Mouse (Mus musculus): ENCODE measurements around the gene Ubr7.
A peak's percentile ranks its signal among the peaks of the same experiment; 100 is the strongest.

The Ubr7 gene

GRCm38 (mm10) chr12:102757689-102758402 lies at the start of gene Ubr7, which contains the start of the genes Gm28051 and Gon7:
TSS of gene Ubr7 (plus strand) at chr12:102757967.
TSS of gene Gm28051 (minus strand) at chr12:102757765.
TSS of gene Gon7 (minus strand) at chr12:102757803.
- DNase-seq (ENCODE audit: low spot score): peak; percentile 95

- DNase-seq (ENCODE audit: low spot score): no peak
Observed at GRCm38 (mm10) chr12:102708220-102708619, 49.5 kb upstream of the Ubr7 start.

- DNase-seq (ENCODE audit: low spot score): no peak
Observed at GRCm38 (mm10) chr12:102709896-102710295, 47.9 kb upstream of the Ubr7 start.

GRCm38 (mm10) chr12:102710851-102711375 lies 46.9 kb upstream of the Ubr7 start:
- no peak for DNase-seq (ENCODE audit: low spot score)

- no peak for DNase-seq (ENCODE audit: low spot score)
Observed at GRCm38 (mm10) chr12:102713153-102713865, 44.5 kb upstream of the Ubr7 start.

- no peak for DNase-seq (ENCODE audit: low spot score)
Observed at GRCm38 (mm10) chr12:102714116-102714515, 43.7 kb upstream of the Ubr7 start.

- no peak for DNase-seq (ENCODE audit: low spot score)
Observed at GRCm38 (mm10) chr12:102714654-102715395, 42.9 kb upstream of the Ubr7 start.

- DNase-seq (ENCODE audit: low spot score): no peak
Observed at GRCm38 (mm10) chr12:102719552-102720315, 38.0 kb upstream of the Ubr7 start.

GRCm38 (mm10) chr12:102722451-102722850 lies 35.3 kb upstream of the Ubr7 start:
- DNase-seq (ENCODE audit: low spot score): no peak

GRCm38 (mm10) chr12:102722966-102723365 lies 34.8 kb upstream of the Ubr7 start:
- no peak for DNase-seq (ENCODE audit: low spot score)

GRCm38 (mm10) chr12:102723861-102724260 lies 33.9 kb upstream of the Ubr7 start:
- DNase-seq (ENCODE audit: low spot score): no peak

- no peak for DNase-seq (ENCODE audit: low spot score)
Observed at GRCm38 (mm10) chr12:102725146-102725545, 32.6 kb upstream of the Ubr7 start.

GRCm38 (mm10) chr12:102725761-102726175 lies 32.0 kb upstream of the Ubr7 start:
- DNase-seq (ENCODE audit: low spot score): no peak

- peak; percentile 67 for DNase-seq (ENCODE audit: low spot score)
Observed at GRCm38 (mm10) chr12:102729855-102730797, 27.6 kb upstream of the Ubr7 start.

- no peak for DNase-seq (ENCODE audit: low spot score)
Observed at GRCm38 (mm10) chr12:102730798-102731619, 26.8 kb upstream of the Ubr7 start.

- peak; percentile 49 for DNase-seq (ENCODE audit: low spot score)
Observed at GRCm38 (mm10) chr12:102733381-102733780, 24.4 kb upstream of the Ubr7 start.

- no peak for DNase-seq (ENCODE audit: low spot score)
Observed at GRCm38 (mm10) chr12:102739096-102739495, 18.7 kb upstream of the Ubr7 start.

- no peak for DNase-seq (ENCODE audit: low spot score)
Observed at GRCm38 (mm10) chr12:102740285-102740684, 17.5 kb upstream of the Ubr7 start.

GRCm38 (mm10) chr12:102742056-102742455 lies 15.7 kb upstream of the Ubr7 start:
- no peak for DNase-seq (ENCODE audit: low spot score)

Data from ovary, postnatal 36 days (tissue).